Mouse (Mus musculus) lung, adult 2 months (tissue): ENCODE measurements around the gene Grk3. TPM values are rescaled to one million over a fixed set of nuclear protein-coding genes. Genes with fewer than 3 reads are reported as not detected.

Source experiments
- DNase-seq: peaks from one replicate; pipeline ENCODE4 v3.0.0; 2022
- H3K4me1 ChIP-seq: fragments of 200-500 bp; 2 replicates; pipeline ENCODE4 v1.6.1; 2011; ENCODE audit warnings: low read length; ENCODE audit not compliant: control insufficient read depth, insufficient read depth
- H3K4me3 ChIP-seq: fragments of 200-500 bp; replicated peaks from 2 replicates; pipeline ENCODE3; 2011; ENCODE audit warnings: low read depth, mild to moderate bottlenecking, control low read depth, low read length; ENCODE audit errors: extremely low read depth
- CTCF ChIP-seq: fragments of 200-500 bp; IDR thresholded peaks from 2 replicates; pipeline ENCODE4 v1.5.1; 2011; ENCODE audit warnings: mild to moderate bottlenecking, low read length, control low read depth; ENCODE audit not compliant: insufficient read depth
- POLR2A ChIP-seq: fragments of 200-500 bp; IDR thresholded peaks from 2 replicates; pipeline ENCODE4 v1.6.1; 2011; ENCODE audit warnings: low read depth, mild to moderate bottlenecking, control low read depth, low read length, borderline replicate concordance; ENCODE audit errors: extremely low read depth
- WGBS: fragments of 180-500 bp; shearing (Covaris S2); methylation state at CpG from one replicate; pipeline ENCODE4 v1.1.7; 2018; 5-methylcytosine and 5-hydroxymethylcytosine counted together
- polyA plus RNA-seq: library from polyadenylated mRNA; depleted of rRNA; stranded (reverse); fragments of >200 nt; gene quantifications from 2 replicates; pipeline ENCODE4 v1.2.3, GENCODE M21; 2012

Grk3 gene
- polyA plus RNA-seq, 1 experiment, result 33.0 TPM

DNA sequence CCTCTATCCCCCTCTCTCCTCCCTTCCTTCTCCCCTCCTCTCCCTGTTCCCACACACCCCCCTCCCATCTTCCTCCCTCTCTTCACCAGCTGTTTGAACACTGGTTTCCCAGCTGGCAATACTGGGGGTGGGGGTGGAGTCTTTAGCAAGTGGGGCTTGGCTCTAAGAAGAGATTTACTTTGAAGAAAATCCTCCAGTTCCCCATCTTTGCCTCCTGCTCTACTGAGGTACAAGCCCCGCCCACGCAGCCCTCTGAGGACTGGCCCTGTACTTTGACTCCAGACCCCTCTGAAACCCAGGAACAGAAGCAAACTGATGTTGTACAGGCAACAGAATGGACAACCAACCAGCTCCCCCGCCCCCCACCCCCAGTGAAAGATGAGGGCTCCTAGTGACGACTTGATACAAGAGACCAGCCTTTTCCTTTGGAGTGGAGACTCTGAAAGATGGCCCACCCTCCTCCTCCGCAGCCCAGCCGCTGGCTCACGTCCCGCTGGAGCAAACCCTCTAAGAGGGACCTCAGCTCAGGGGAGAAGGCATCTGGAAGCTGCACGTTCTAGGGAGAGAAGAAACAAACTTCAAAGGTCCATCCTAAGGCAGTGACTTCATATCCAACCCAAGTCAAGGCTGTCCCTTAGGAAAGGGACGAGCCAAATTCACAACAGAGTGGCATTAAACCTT is 87.2 kb downstream of the Grk3 start:
- no peak for DNase-seq
- WGBS, result 49% methylated on average over 10 of the region's 10 CpGs
- Histone ChIP-seq H3K4me1 (no peaks in the 10 kb centered on the region), H3K4me3 (no peak overlapping the region)
- no peak for TF ChIP-seq POLR2A
- no peak for TF ChIP-seq CTCF

DNA sequence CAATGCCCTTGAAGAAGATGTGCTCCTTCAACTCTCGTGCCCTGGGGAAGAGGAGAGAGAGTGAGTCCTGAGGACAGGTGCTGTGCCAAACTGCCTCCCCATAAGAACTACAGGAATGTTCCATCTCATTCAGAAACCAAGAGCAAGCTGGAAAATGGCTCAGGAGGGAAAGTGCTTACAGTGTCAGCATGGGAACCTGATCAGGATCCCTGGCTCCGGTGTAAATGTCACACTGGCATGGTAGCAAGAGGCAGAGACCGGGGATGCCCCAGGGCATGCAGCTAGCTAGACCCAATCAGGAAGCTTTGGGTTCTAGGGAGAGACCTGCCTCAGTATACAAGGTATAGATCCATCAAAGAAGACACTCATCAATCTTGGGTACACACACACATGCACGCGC is 90.2 kb downstream of the Grk3 start:
- WGBS, result 93% methylated on average over 5 of the region's 5 CpGs
- TF ChIP-seq CTCF, result no peak
- no peak for TF ChIP-seq POLR2A
- H3K4me3 ChIP-seq, result no peak overlapping the region
- no peaks in the 10 kb centered on the region for H3K4me1 ChIP-seq
- no peak for DNase-seq

DNA sequence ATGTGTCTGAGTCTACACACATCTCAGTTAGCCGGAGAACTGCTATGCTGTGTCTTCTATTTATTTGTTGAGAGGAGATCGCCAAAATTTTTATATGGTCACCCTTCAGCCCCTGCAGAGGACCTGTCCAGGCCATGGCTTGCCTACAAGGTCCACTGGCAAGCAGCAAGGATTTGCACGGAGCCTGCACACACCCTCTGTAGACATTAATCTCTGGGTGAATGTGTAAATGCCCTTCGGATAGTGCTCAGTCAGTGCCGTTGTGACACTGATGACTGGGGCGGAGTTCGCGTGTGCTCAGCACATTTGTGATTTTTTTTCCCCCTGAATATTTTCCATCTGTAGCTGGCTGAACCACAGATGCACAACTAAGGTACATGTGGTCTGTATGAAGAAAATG is 90.8 kb downstream of the Grk3 start:
- no peaks in the 10 kb centered on the region for H3K4me1 ChIP-seq
- no peak for TF ChIP-seq POLR2A
- no peak for TF ChIP-seq CTCF
- WGBS, result 84% methylated on average over 8 of the region's 8 CpGs
- no peak overlapping the region for H3K4me3 ChIP-seq
- DNase-seq, result no peak

DNA sequence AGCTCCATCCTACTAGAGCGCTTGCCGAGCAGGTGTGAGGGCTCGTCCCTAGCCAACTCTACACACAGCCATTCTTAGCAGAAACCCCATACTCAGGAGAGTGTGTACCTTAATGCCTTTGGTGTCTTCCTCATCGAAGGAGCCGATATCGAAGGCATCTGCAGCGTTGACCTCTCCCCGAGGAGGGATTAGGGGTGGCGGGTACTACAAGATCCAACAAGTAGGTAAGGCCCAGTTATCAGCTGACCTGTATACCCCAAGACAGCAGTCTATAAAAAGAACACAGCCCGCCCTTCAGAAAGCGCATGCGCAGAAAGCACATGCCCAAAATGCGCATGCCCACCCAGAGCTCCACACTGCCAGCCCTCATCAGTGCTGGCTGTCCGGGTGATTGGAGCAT is 91.8 kb downstream of the Grk3 start:
- 93% methylated on average over 14 of the region's 14 CpGs for WGBS
- TF ChIP-seq POLR2A (no peak), CTCF (no peak)

DNA sequence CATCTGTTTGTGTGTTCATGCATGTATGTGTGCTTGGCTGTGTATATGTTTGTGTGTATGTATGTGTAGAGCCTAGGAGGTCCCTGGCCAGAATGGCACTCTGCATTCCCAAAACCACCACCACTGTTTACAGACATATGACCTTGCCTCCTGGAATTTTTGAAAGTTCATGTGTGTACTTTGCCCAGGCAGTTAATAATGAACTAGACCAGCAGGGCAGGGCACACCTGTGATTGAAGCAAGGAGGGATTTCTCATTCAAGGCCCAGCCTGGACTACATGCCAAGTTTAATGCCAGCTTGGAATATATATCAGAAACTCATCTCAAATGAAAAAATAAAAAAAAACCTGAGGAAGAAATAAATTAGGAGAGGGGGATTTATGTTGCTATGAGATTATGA is 93.7 kb downstream of the Grk3 start:
- H3K4me3 ChIP-seq, result no peak overlapping the region
- DNase-seq, result no peak
- TF ChIP-seq POLR2A (no peak), CTCF (no peak)
- no peaks in the 10 kb centered on the region for H3K4me1 ChIP-seq

More for the DNA sequence above, 91.8 kb downstream of the Grk3 start:
- Histone ChIP-seq H3K4me3 (no peak overlapping the region), H3K4me1 (no peaks in the 10 kb centered on the region)
- DNase-seq, result no peak

DNA sequence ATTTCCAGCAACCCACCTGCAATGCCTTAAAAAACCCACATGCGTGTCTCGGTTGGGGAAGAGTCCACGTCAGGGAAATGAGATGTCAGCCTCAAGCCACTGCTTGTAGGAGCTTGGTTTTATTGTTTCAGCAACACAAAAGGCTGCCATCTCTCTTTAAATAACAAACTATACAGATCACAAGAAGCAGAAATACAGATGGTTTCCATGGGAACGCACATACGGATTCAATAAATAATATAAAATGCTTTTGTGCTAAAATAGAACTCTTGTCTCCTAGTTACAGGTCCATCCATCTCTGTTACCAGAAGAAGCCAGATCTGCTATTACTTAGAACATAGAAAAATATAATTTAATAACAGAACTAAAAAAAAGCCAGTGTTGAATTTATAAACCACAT is 105.2 kb downstream of the Grk3 start:
- DNase-seq, result no peak
- WGBS, result 89% methylated on average over 5 of the region's 5 CpGs
- Histone ChIP-seq H3K4me3 (no peak overlapping the region), H3K4me1 (peaks cover 8% of the 10 kb centered on the region)
- no peak for TF ChIP-seq CTCF
- no peak for TF ChIP-seq POLR2A

DNA sequence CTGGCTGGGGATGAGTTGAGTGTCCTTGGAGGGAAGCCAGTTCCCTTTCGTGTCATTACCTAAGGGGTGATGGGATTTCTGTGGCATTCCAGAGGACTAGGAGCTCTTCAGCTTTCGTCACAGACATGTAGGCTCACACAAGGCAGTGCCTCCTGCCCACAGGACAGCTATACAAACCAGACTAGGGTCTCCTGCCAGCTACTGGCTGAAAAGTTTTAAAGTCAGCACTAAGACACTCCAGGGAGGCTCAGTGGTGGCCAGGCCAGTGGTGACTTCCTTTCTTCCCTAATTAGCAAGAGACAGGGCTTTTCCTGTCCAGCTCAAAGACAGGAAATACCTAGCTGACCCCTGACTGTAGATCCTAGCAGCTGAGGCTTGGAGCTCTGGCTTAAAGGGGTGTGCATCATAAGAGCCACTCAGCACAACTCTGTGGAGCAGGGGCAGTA is 107.4 kb downstream of the Grk3 start:
- no peak for DNase-seq
- WGBS, result 28% methylated on average over 2 of the region's 2 CpGs
- no peak overlapping the region for H3K4me3 ChIP-seq
- TF ChIP-seq CTCF (no peak), POLR2A (no peak)
- peaks cover 8% of the 10 kb centered on the region for H3K4me1 ChIP-seq

DNA sequence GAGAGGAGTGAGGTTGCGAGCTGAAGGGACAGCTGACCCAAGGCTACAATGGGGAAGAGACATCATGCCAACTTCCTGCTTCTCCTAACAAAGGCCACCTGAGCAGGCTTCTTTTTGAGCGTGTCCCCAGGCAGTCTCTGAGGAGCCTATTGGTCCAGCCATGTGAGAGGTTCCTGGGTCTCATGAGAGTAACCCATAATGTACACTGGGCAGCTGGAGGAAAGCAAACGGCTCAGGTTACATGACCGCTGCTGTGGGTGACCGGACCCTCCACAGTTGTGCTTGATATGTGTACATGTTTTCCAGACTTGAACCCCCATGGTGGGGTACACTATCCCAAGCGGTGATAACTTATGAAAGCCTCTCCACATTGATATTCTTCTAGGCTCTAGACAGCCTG is 108.1 kb downstream of the Grk3 start:
- WGBS, result 54% methylated on average over 6 of the region's 6 CpGs
- H3K4me3 ChIP-seq, result no peak overlapping the region
- TF ChIP-seq POLR2A (no peak), CTCF (no peak)

DNA sequence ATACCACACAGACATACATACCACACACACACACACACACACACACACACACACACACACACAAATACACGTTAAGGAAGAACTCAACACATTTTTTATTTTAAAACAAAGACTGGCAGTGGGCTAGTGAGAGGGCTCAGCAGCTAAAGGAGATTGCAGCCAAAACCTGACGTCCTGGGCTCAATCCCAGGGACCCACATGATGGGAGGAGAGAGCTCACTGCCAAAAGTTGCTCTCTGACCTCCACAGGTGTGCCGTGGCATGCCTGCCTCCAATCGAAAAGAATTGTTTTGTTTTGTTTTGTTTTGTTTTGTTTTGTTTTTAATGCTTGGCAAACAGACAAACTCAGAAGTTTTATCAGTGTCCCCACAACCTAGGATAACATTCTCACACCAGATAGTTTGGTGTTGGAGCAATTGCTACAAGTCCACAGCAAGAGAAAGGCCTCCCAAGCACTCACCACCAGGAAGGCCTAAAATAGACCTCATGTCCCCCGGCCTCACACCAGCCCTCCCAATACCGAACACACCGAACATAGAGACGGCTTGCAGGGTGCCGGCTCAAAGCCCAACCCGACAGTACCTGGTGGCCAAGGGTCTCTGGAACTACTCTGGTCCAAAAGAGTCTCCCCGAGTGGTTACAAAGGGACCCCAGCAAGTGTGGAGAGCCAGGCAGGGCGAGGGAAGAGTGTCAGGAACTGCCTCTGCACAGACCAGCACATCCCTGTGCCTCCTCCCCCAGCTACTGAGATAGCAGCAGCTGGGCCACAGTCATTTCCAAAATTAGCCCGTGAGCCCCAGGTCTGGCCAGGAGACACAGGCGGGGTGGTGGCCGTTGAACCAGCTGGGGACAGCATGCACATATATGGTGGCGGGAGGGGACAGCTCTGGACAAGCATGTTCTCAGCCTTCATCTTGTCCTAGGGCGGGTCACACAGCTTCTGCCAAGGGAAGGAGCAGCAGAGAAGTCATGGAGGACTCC is 119.6 kb downstream of the Grk3 start, which contains the start of gene Myo18b:
Myo18b (minus strand) TSS at position 689 of the 981 bp plus-strand sequence.
- Histone ChIP-seq H3K4me1 (no peaks in the 10 kb centered on the region), H3K4me3 (no peak within 1 kb of the TSS)
- WGBS, result 65% methylated on average over 17 of the region's 17 CpGs
- no peak for TF ChIP-seq POLR2A
- TF ChIP-seq CTCF, result no peak
- DNase-seq, result no peak

More for the DNA sequence above, 108.1 kb downstream of the Grk3 start:
- no peak for DNase-seq
- H3K4me1 ChIP-seq, result peaks cover 8% of the 10 kb centered on the region

DNA sequence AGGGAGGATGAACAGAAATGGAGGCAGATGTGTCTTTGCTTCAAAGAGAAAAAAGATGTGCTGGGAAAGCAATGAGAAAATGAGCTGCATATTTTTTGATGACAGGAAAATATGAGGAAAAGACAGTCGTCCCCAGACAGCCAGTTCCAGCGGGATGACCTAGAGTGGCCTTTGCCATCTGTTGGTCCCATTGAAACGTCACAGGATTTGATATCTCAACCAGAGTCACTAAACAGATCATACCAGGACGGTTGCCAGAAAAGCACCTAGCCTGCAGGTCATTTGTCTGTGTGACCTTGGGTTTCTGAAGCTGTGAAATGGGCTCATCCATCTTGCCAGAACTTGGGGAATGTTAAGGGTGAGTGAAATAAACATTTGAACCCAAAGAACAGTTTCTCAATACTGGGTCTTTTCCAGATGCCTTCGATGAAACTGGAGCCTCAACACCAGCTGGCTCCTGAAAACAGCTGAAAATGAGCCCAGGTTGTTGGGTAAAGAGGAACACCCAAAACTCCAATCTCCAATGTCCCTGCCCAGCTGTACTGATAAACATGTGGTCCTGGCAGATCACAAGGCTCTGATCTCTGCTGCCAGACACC is 122.0 kb downstream of the Grk3 start:
- no peak for DNase-seq
- WGBS, result 54% methylated on average over 5 of the region's 5 CpGs
- H3K4me3 ChIP-seq, result no peak overlapping the region
- TF ChIP-seq POLR2A, result no peak
- TF ChIP-seq CTCF, result no peak
- H3K4me1 ChIP-seq, result no peaks in the 10 kb centered on the region
